Mouse (Mus musculus): Measurements from ENCODE around the gene Wfdc2.
"Not testable (repeated sequence)": the region's sequence is repeated elsewhere in the genome, so short reads cannot be mapped to it uniquely, and the experiment has no call there.

DNA sequence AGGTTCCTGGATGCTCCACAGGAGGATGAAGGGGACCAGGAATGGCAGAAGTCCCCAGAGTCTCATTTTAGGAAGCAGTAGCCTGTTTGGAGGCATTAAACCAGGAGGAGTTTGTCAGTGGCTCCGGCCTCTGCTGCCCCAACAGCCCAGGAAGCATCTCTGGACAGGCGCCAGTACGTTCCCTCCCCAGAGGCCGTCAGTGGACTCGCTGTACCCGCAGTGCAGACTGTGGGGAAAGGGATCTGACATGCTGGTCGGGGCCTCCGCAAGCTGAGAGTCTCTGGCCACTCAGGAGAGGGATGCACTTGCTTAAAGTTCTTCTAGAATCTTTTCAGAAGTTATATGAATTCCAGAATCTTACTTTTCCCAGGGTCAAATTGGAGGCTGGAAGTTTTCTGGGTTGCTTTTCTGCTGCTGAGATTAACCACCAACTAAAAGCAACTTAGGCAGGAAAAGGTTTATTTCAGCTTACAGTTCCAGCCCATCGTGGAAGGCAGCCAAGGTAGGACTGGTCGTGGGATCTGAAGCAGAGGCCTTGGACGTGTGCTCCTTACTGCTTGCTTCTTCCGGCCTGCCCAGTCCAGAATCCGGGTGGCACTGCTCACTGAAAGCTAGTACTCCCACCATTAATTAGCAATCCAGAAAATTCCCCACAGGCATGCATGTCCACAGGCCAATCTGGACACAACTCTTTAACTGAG is 23.0 kb downstream of the Wfdc2 start, which contains the start of gene Wfdc6a:
- TF ChIP-seq CTCF, EP300 (IDR thresholded peaks at IDR 0.05; ENCODE audit: low read depth): not testable (repeated sequence)
